Mouse (Mus musculus) lung, embryonic 14.5 days (tissue): ENCODE data around the gene Gm7694. TPM values are rescaled to one million over a fixed set of nuclear protein-coding genes. Genes with fewer than 3 reads are reported as not detected.

Experiments
- ATAC-seq: fragments of 200-750 bp; cut with Nextera tagmentation; 2 replicates; pipeline ENCODE4 v1.8.0; 2017; ENCODE audit warnings: mild to moderate bottlenecking, moderate TSS enrichment, moderate library complexity; ENCODE audit not compliant: insufficient read depth
- DNase-seq: peaks from one replicate; pipeline ENCODE4 v3.0.0-alpha.2; 2015
- H3K27ac ChIP-seq: fragments of 300-500 bp; sonication (generic); 2 replicates; pipeline ENCODE4 v1.5.1; 2014; ENCODE audit warnings: low read depth, mild to moderate bottlenecking, moderate library complexity
- H3K27me3 ChIP-seq: fragments of 300-500 bp; sonication (generic); 2 replicates; pipeline ENCODE4 v1.6.1; 2014; ENCODE audit warnings: low read length, control low read depth; ENCODE audit not compliant: insufficient read depth
- H3K36me3 ChIP-seq: fragments of 300-500 bp; sonication (generic); 2 replicates; pipeline ENCODE4 v1.6.1; 2014; ENCODE audit warnings: control low read depth; ENCODE audit not compliant: insufficient read depth
- H3K4me1 ChIP-seq: fragments of 300-500 bp; sonication (generic); 2 replicates; pipeline ENCODE4 v1.6.1; 2014; ENCODE audit warnings: antibody characterized with exemption, control low read depth; ENCODE audit not compliant: insufficient read depth
- H3K4me2 ChIP-seq: fragments of 300-500 bp; sonication (generic); 2 replicates; pipeline ENCODE4 v1.6.1; 2014; ENCODE audit warnings: mild to moderate bottlenecking
- H3K4me3 ChIP-seq: fragments of 300-500 bp; sonication (generic); 2 replicates; pipeline ENCODE4 v1.5.1; 2014; ENCODE audit warnings: low read depth, low read length
- H3K9ac ChIP-seq: fragments of 300-500 bp; sonication (generic); 2 replicates; pipeline ENCODE4 v1.6.1; 2014
- H3K9me3 ChIP-seq: fragments of 300-500 bp; sonication (generic); 2 replicates; pipeline ENCODE4 v1.6.1; 2016; ENCODE audit warnings: low read depth, low read length, control low read depth
- CTCF ChIP-seq: IDR thresholded peaks from 2 replicates; pipeline ENCODE4 v1.5.1; 2016; ENCODE audit warnings: antibody characterized with exemption, low read depth
- WGBS: fragments of 180-500 bp; shearing (Covaris S2); extraction: QIAGEN DNeasy Blood & Tissue Kit; methylation state at CpG from one replicate; pipeline ENCODE4 v1.1.7; 2014; 5-methylcytosine and 5-hydroxymethylcytosine counted together
- polyA plus RNA-seq: library from polyadenylated mRNA; unstranded; fragments of >200 nt; fragmentation: Nextera tagmentation; extraction: Ambion mirVana; gene quantifications from 2 replicates; pipeline ENCODE4 v1.2.1, GENCODE M21; 2014

The Gm7694 gene
- polyA plus RNA-seq, 1 experiment from 2014 or later, result 2.9 TPM

GRCm38 (mm10) chr1:170282415-170283129 lies 23.6 kb downstream of the Gm7694 start:
- 65% methylated on average over 4 of the region's 4 CpGs for WGBS
- Histone ChIP-seq H3K36me3 (no peaks in the 10 kb centered on the region), H3K4me2 (no peak overlapping the region)

GRCm38 (mm10) chr1:170277016-170277415 lies 29.1 kb downstream of the Gm7694 start, which contains the start of gene Sh2d1b1:
Gene Sh2d1b1, plus strand, starts transcription at chr1:170277320.
- DNase-seq, result no peak
- WGBS, result 63% methylated on average over 2 of the region's 3 CpGs
- no peaks in the 10 kb centered on the region for H3K36me3 ChIP-seq
- no peaks in the 10 kb centered on the region; the same call in 1 of the 2 replicates for H3K9me3 ChIP-seq
- ATAC-seq, result no peak
- no peak within 1 kb of the TSS for H3K4me2 ChIP-seq
- TF ChIP-seq CTCF, result no peak
- H3K27ac ChIP-seq, result no peak within 1 kb of the TSS
- H3K27me3 ChIP-seq, result no peaks in the 10 kb centered on the region
- no peak within 1 kb of the TSS for H3K9ac ChIP-seq
- no peaks in the 10 kb centered on the region for H3K4me1 ChIP-seq
- H3K4me3 ChIP-seq, result no peak within 1 kb of the TSS

More at GRCm38 (mm10) chr1:170282415-170283129, 23.6 kb downstream of the Gm7694 start:
- H3K9me3 ChIP-seq, result no peaks in the 10 kb centered on the region
- H3K27me3 ChIP-seq, result no peaks in the 10 kb centered on the region
- no peaks in the 10 kb centered on the region for H3K4me1 ChIP-seq
- no peak for TF ChIP-seq CTCF
- no peak overlapping the region for H3K27ac ChIP-seq
- ATAC-seq (no peak), DNase-seq (no peak)
- no peak overlapping the region for H3K9ac ChIP-seq
- H3K4me3 ChIP-seq, result no peak overlapping the region

GRCm38 (mm10) chr1:170273252-170273651 lies 32.9 kb downstream of the Gm7694 start:
- no peak overlapping the region for H3K4me3 ChIP-seq
- no peaks in the 10 kb centered on the region for H3K36me3 ChIP-seq
- H3K9ac ChIP-seq, result no peak overlapping the region
- H3K9me3 ChIP-seq, result no peaks in the 10 kb centered on the region; the same call in 1 of the 2 replicates
- H3K27ac ChIP-seq, result no peak overlapping the region
- TF ChIP-seq CTCF, result no peak
- ATAC-seq, result no peak
- H3K4me1 ChIP-seq, result no peaks in the 10 kb centered on the region
- H3K27me3 ChIP-seq, result no peaks in the 10 kb centered on the region
- H3K4me2 ChIP-seq, result no peak overlapping the region
- no peak for DNase-seq

- no peaks in the 10 kb centered on the region; the same call in 1 of the 2 replicates for H3K9me3 ChIP-seq
- no peak for ATAC-seq
These were observed 35.4 kb downstream of the Gm7694 start for GRCm38 (mm10) chr1:170270696-170271095.

GRCm38 (mm10) chr1:170270281-170270680 lies 35.9 kb downstream of the Gm7694 start:
- Histone ChIP-seq H3K27me3 (no peaks in the 10 kb centered on the region), H3K36me3 (no peaks in the 10 kb centered on the region), H3K9ac (no peak overlapping the region), H3K4me2 (no peak overlapping the region), H3K9me3 (no peaks in the 10 kb centered on the region), H3K4me3 (no peak overlapping the region), H3K27ac (no peak overlapping the region), H3K4me1 (no peaks in the 10 kb centered on the region)
- TF ChIP-seq CTCF, result no peak
- DNase-seq, result no peak
- no peak for ATAC-seq
- WGBS, result 81% methylated on average over 6 of the region's 6 CpGs

More at GRCm38 (mm10) chr1:170270696-170271095, 35.4 kb downstream of the Gm7694 start:
- H3K4me2 ChIP-seq, result no peak overlapping the region
- H3K36me3 ChIP-seq, result no peaks in the 10 kb centered on the region
- H3K27me3 ChIP-seq, result no peaks in the 10 kb centered on the region
- no peak for DNase-seq
- no peak overlapping the region for H3K9ac ChIP-seq
- 75% methylated on average over 4 of the region's 4 CpGs for WGBS
- H3K27ac ChIP-seq, result no peak overlapping the region
- H3K4me1 ChIP-seq, result no peaks in the 10 kb centered on the region
- no peak for TF ChIP-seq CTCF
- no peak overlapping the region for H3K4me3 ChIP-seq

GRCm38 (mm10) chr1:170255560-170255910 lies 50.6 kb downstream of the Gm7694 start:
- Histone ChIP-seq H3K27ac (peak overlapping the region; percentile 42; the same call in 1 of the 2 replicates), H3K4me2 (peak overlapping the region; percentile 67), H3K27me3 (no peaks in the 10 kb centered on the region), H3K36me3 (no peaks in the 10 kb centered on the region), H3K4me3 (peak overlapping the region; percentile 66), H3K9ac (peak overlapping the region; percentile 72), H3K4me1 (no peaks in the 10 kb centered on the region), H3K9me3 (no peaks in the 10 kb centered on the region)
- peak; percentile 92 for DNase-seq
- peak; percentile 99 for ATAC-seq
- 4% methylated on average over 30 of the region's 32 CpGs for WGBS
- no peak for TF ChIP-seq CTCF

- 28% methylated on average over 25 of the region's 30 CpGs for WGBS
- Histone ChIP-seq H3K4me1 (no peaks in the 10 kb centered on the region), H3K4me2 (peak overlapping the region; percentile 67), H3K36me3 (no peaks in the 10 kb centered on the region), H3K27me3 (no peaks in the 10 kb centered on the region), H3K27ac (peak overlapping the region; percentile 42; the same call in 1 of the 2 replicates), H3K4me3 (peak overlapping the region; percentile 66), H3K9ac (peak overlapping the region; percentile 72), H3K9me3 (no peaks in the 10 kb centered on the region)
- DNase-seq (peak; percentile 6), ATAC-seq (peak; percentile 91)
- no peak for TF ChIP-seq CTCF
These were observed 51.1 kb downstream of the Gm7694 start for GRCm38 (mm10) chr1:170254893-170255559.

Other genes starting within 250 kb of the Gm7694 start
- 52.4 and 53.6 TPM in 2 replicates for gene Ddr2, start 195.6 kb downstream of the Gm7694 start, polyA plus RNA-seq
- 54.4 and 59.5 TPM in 2 replicates for gene Uap1, start 131.4 kb downstream of the Gm7694 start, polyA plus RNA-seq
- 12.0 and 12.3 TPM in 2 replicates for gene Uhmk1, start 90.9 kb downstream of the Gm7694 start, polyA plus RNA-seq
- 0.24 TPM in 1 of 2 replicates, not detected in the other for gene Sh2d1b2, start 73.6 kb downstream of the Gm7694 start, polyA plus RNA-seq
- 0.28 and 0.45 TPM in 2 replicates for gene Sh2d1b1, start 29.0 kb downstream of the Gm7694 start, polyA plus RNA-seq
- 1.2 and 1.6 TPM in 2 replicates for gene Spata46, start 2.5 kb upstream of the Gm7694 start, polyA plus RNA-seq